Comparison of ENCODE assay signal across 11 mouse cellular contexts in genomic region chr15:25932497-25932896, GRCm38 (mm10). TPM values are rescaled to one million over a fixed set of nuclear protein-coding genes. Genes with fewer than 3 reads are reported as not detected.
DNase-seq lines count a peak whose midpoint lies in the region; ATAC-seq and TF ChIP-seq lines count a peak whose summit lies in the region.
"Had no signal": no experiment of that assay in that cellular context is flagged by ENCODE, and none has a peak within 500 bp of the region (broad histone marks: within the 10 kb centered on the region; RNA-seq: fewer than 3 reads in every experiment).

No protein-coding gene starts in this region.

- TF ChIP-seq CTCF in kidney, adult 2 months (conservative IDR thresholded peaks at IDR 0.05; ENCODE audit: insufficient read depth, insufficient read length, low read depth, low read length): no peak
- no peak for TF ChIP-seq CTCF in MEL (IDR thresholded peaks at IDR 0.05 in 2 of 3, conservative IDR thresholded peaks at IDR 0.05 in 1 of 3; ENCODE audit: control insufficient read depth in 1 of 3, insufficient read depth in 1 of 3, low read depth in 2 of 3, low read length in 3 of 3, poor library complexity in 1 of 3, severe bottlenecking in 1 of 3)

- no peaks in the 10 kb centered on the region for H3K36me3 ChIP-seq in kidney, adult 2 months (ENCODE audit: control insufficient read depth, insufficient read depth, low read length)
- peaks cover 0 to 6% of the 10 kb centered on the region in 2 experiments; a peak in 2 of 4 replicates for H3K36me3 ChIP-seq in MEL (ENCODE audit: control insufficient read depth in 1 of 2, insufficient read depth in 2 of 2, low read length in 2 of 2)
- no peaks in the 10 kb centered on the region for H3K36me3 ChIP-seq in intestine, embryonic 16.5 days (ENCODE audit: control insufficient read depth, insufficient read depth, low read length)
- H3K36me3 ChIP-seq: hindbrain, embryonic 10.5 days; midbrain, embryonic 15.5 days had no signal

- no peaks in the 10 kb centered on the region; the same call in 1 of the 2 replicates for H3K79me2 ChIP-seq in MEL (ENCODE audit: control insufficient read depth, insufficient read depth, low read length, poor library complexity)

- no peak for TF ChIP-seq EP300 in MEL (IDR thresholded peaks at IDR 0.05; ENCODE audit: low read depth in 1 of 2, low read length in 2 of 2)

- no peaks in the 10 kb centered on the region for H3K9me3 ChIP-seq in MEL (replicated peaks; ENCODE audit: insufficient read depth, low read length)
- H3K9me3 ChIP-seq in intestine, embryonic 16.5 days (ENCODE audit: control insufficient read depth, low read length): no peaks in the 10 kb centered on the region
- H3K9me3 ChIP-seq: hindbrain, embryonic 10.5 days; midbrain, embryonic 15.5 days had no signal

- DNase-seq in adrenal gland, adult (ENCODE audit: inconsistent age in 2 of 2, low spot score in 1 of 2): peak; percentile 82 to 95
- DNase-seq in adrenal gland, adult 18-20 months (ENCODE audit: low spot score in 2 of 2): no peak
- DNase-seq in kidney, adult 2 months: no peak
- no peak for DNase-seq in kidney, postnatal 36 days
- DNase-seq in MEL (ENCODE audit: low read depth, low spot score): no peak
- no peak for DNase-seq in layer of hippocampus, adult 9-10 months (ENCODE audit: low spot score)

- TF ChIP-seq RAD21 in MEL (IDR thresholded peaks at IDR 0.05; ENCODE audit: low read depth, low read length): no peak

- no peak for TF ChIP-seq POLR2A in kidney, adult 2 months (IDR thresholded peaks at IDR 0.05; ENCODE audit: low read depth, low read length)
- TF ChIP-seq POLR2A in MEL (IDR thresholded peaks at IDR 0.05; ENCODE audit: control insufficient read depth in 1 of 2, insufficient read depth in 1 of 2, low read depth in 1 of 2, low read length in 2 of 2, poor library complexity in 1 of 2): no peak

- H3K4me1 ChIP-seq in kidney, adult 2 months (ENCODE audit: control insufficient read depth, insufficient read depth, low read length): peaks cover 55% of the 10 kb centered on the region
- H3K4me1 ChIP-seq in MEL (ENCODE audit: control insufficient read depth in 1 of 2, insufficient read depth in 2 of 2, low read length in 2 of 2): peaks cover 3 to 17% of the 10 kb centered on the region in 2 experiments; a peak in 3 of 4 replicates
- peaks cover 7% of the 10 kb centered on the region; the same call in 1 of the 2 replicates for H3K4me1 ChIP-seq in intestine, embryonic 16.5 days (ENCODE audit: control insufficient read depth, insufficient read depth, low read length)
- H3K4me1 ChIP-seq: midbrain, embryonic 15.5 days had no signal

- 55% methylated on average over 9 of the region's 9 CpGs for WGBS in kidney, adult 2 months
- 63% methylated on average over 9 of the region's 9 CpGs for WGBS in intestine, embryonic 16.5 days

- peak; percentile 47 for ATAC-seq in intestine, embryonic 16.5 days
- no peak for ATAC-seq in erythroid progenitor cell, adult 5-6 weeks (replicated peaks; ENCODE audit: low FRiP score, poor library complexity, severe bottlenecking)
- ATAC-seq: midbrain, embryonic 15.5 days had no signal

- H3K4me2 ChIP-seq in intestine, embryonic 16.5 days (ENCODE audit: low read depth, low read length): 0 out of 2 replicates have a peak overlapping the region, but pooled peaks have one; percentile 42
- H3K4me2 ChIP-seq: midbrain, embryonic 15.5 days had no signal

- H3K27me3 ChIP-seq in kidney, adult 2 months (replicated peaks; ENCODE audit: control insufficient read depth, insufficient read depth, low read length): no peaks in the 10 kb centered on the region
- no peaks in the 10 kb centered on the region for H3K27me3 ChIP-seq in MEL (ENCODE audit: control insufficient read depth in 1 of 2, insufficient read depth in 2 of 2, low read length in 2 of 2)
- H3K27me3 ChIP-seq in intestine, embryonic 16.5 days (replicated peaks; ENCODE audit: control insufficient read depth, insufficient read depth, low read length): no peaks in the 10 kb centered on the region
- H3K27me3 ChIP-seq: CH12.LX; midbrain, embryonic 15.5 days had no signal

- H3K27ac ChIP-seq in kidney, adult 2 months (ENCODE audit: insufficient read depth, low read depth, low read length): peak overlapping the region; percentile 85
- H3K27ac ChIP-seq in MEL (ENCODE audit: control insufficient read depth, low read depth, low read length): peak overlapping the region; percentile 72; the same call in 1 of the 2 replicates
- H3K27ac ChIP-seq in intestine, embryonic 16.5 days (ENCODE audit: low read length): peak overlapping the region; percentile 90
- H3K27ac ChIP-seq: hindbrain, embryonic 10.5 days; midbrain, embryonic 15.5 days had no signal

- H3K4me3 ChIP-seq in kidney, adult 2 months (ENCODE audit: insufficient read depth, low read depth, low read length): no peak overlapping the region
- peak overlapping the region in 1 of 2 experiments; percentile 55; a peak in 1 of 4 replicates for H3K4me3 ChIP-seq in MEL (ENCODE audit: control insufficient read depth in 1 of 2, insufficient read depth in 1 of 2, low read depth in 2 of 2, low read length in 2 of 2)
- no peak overlapping the region for H3K4me3 ChIP-seq in intestine, embryonic 16.5 days (ENCODE audit: low read length)
- H3K4me3 ChIP-seq: hindbrain, embryonic 10.5 days; midbrain, embryonic 15.5 days had no signal

- no peak overlapping the region for H3K9ac ChIP-seq in MEL (ENCODE audit: control insufficient read depth, low read depth, low read length, poor library complexity, severe bottlenecking)
- no peak overlapping the region for H3K9ac ChIP-seq in intestine, embryonic 16.5 days (ENCODE audit: low read depth, low read length)
- H3K9ac ChIP-seq: midbrain, embryonic 15.5 days had no signal

TF ChIP-seq in MEL, 35 proteins besides CTCF, POLR2A, EP300 and RAD21:
- no peak for TF ChIP-seq ZC3H11A (IDR thresholded peaks at IDR 0.05; ENCODE audit: low read depth, low read length)
- no peak for TF ChIP-seq POLR2AphosphoS5 (IDR thresholded peaks at IDR 0.05; ENCODE audit: borderline replicate concordance, low read depth, low read length)
- no peak for TF ChIP-seq E2F4 (IDR thresholded peaks at IDR 0.05; ENCODE audit: borderline replicate concordance, low read depth, low read length)
- no peak for TF ChIP-seq POLR2AphosphoS2 (IDR thresholded peaks at IDR 0.05; ENCODE audit: low read length)
- no peak for TF ChIP-seq RCOR1 (IDR thresholded peaks at IDR 0.05; ENCODE audit: low read depth, low read length)
- no peak for TF ChIP-seq HCFC1 (IDR thresholded peaks at IDR 0.05; ENCODE audit: low read depth, low read length)
- TF ChIP-seq SIN3A (IDR thresholded peaks at IDR 0.05; ENCODE audit: low read length): no peak
- TF ChIP-seq MAZ (IDR thresholded peaks at IDR 0.05; ENCODE audit: low read depth, low read length): no peak
- TF ChIP-seq CHD2 (IDR thresholded peaks at IDR 0.05; ENCODE audit: low read length): no peak
- TF ChIP-seq MYC (IDR thresholded peaks at IDR 0.05; ENCODE audit: low read depth, low read length): no peak
- TF ChIP-seq MXI1 (IDR thresholded peaks at IDR 0.05; ENCODE audit: low read depth, low read length): no peak
- no peak for TF ChIP-seq TBP (IDR thresholded peaks at IDR 0.05; ENCODE audit: low read depth, low read length)
- no peak for TF ChIP-seq ZKSCAN1 (IDR thresholded peaks at IDR 0.05; ENCODE audit: low read depth, low read length)
- TF ChIP-seq MEF2A (IDR thresholded peaks at IDR 0.05; ENCODE audit: extremely low read depth, insufficient replicate concordance, low read depth, low read length, poor library complexity, severe bottlenecking): no peak
- no peak for TF ChIP-seq MAX (IDR thresholded peaks at IDR 0.05; ENCODE audit: low read length)

RNA-seq across cellular contexts. Expression of gene Zfp622, which starts 51.7 kb away (rescaled TPM):
- total RNA-seq in adrenal gland, adult 18-20 months (2021): 10 to 100 TPM; 36.6 to 40.5 TPM
- 12.4 and 14.9 TPM in 2 replicates for polyA plus RNA-seq in kidney, adult 2 months (2012; rRNA removed)
- total RNA-seq in MEL (2012; rRNA removed): 66.8 and 77.2 TPM in 2 replicates
- 100 to 1,000 TPM in 1 of 2 experiments, not detected in 1; 106 TPM for polyA plus RNA-seq in MEL (2012; ENCODE audit: insufficient read depth in 1 of 2, insufficient read length in 2 of 2, low read depth in 1 of 2, low replicate concordance in 2 of 2, missing spikeins in 1 of 2)
- polyA plus RNA-seq in intestine, embryonic 16.5 days (2015; fragmentation: Nextera tagmentation; extraction: Ambion mirVana): 22.3 and 25.0 TPM in 2 replicates
- total RNA-seq in erythroid progenitor cell, adult 5-6 weeks (2015; ENCODE audit: low replicate concordance): 2.9 and 16.8 TPM in 2 replicates
- total RNA-seq in erythroid progenitor cell, adult 5-6 weeks (2017; ENCODE audit: low replicate concordance): 25.9 and 26.9 TPM in 2 replicates

Comparison
In these comparisons a context has a peak if more than half of its experiments do, and no peak if none do; other contexts are left out.
1. DNase-seq: peak in adrenal gland, adult (2 of 2); none in adrenal gland, adult 18-20 months (0 of 2), kidney, adult 2 months (single experiment), kidney, postnatal 36 days (0 of 2), MEL (single experiment) and layer of hippocampus, adult 9-10 months (single experiment).
2. Peak in every context shown above with its lines, with median percentiles within 50 percentile points of each other: H3K27ac ChIP-seq.